Mouse (Mus musculus) neural tube, embryonic 11.5 days (tissue): ENCODE data around the gene Map2k6. TPM values are rescaled to one million over a fixed set of nuclear protein-coding genes. Genes with fewer than 3 reads are reported as not detected.
A peak's percentile ranks its signal among the peaks of the same experiment; 100 is the strongest.

Source experiments
- ATAC-seq: fragments of 200-750 bp; cut with Nextera tagmentation; 2 replicates; pipeline ENCODE4 v1.8.0; 2017; ENCODE audit warnings: moderate number of reproducible peaks, mild to moderate bottlenecking, moderate TSS enrichment, moderate library complexity; ENCODE audit not compliant: insufficient read depth, low FRiP score, low TSS enrichment
- DNase-seq: peaks from one replicate; pipeline ENCODE4 v3.0.0-alpha.2; 2015; ENCODE audit warnings: low spot score
- H3K27ac ChIP-seq: fragments of 300-500 bp; sonication (generic); 2 replicates; pipeline ENCODE4 v1.5.1; 2014; ENCODE audit warnings: low read depth, mild to moderate bottlenecking, low read length
- H3K27me3 ChIP-seq: fragments of 300-500 bp; sonication (generic); 2 replicates; pipeline ENCODE4 v1.6.1; 2014; ENCODE audit warnings: mild to moderate bottlenecking, low read length, mixed read lengths; ENCODE audit not compliant: control insufficient read depth, insufficient read depth
- H3K36me3 ChIP-seq: fragments of 300-500 bp; sonication (generic); 2 replicates; pipeline ENCODE4 v1.6.1; 2014; ENCODE audit warnings: mild to moderate bottlenecking, low read length, moderate library complexity, mixed read lengths; ENCODE audit not compliant: control insufficient read depth, insufficient read depth
- H3K4me1 ChIP-seq: fragments of 300-500 bp; sonication (generic); 2 replicates; pipeline ENCODE4 v1.6.1; 2014; ENCODE audit warnings: low read length, mixed read lengths; ENCODE audit not compliant: control insufficient read depth, insufficient read depth
- H3K4me2 ChIP-seq: fragments of 300-500 bp; sonication (generic); 2 replicates; pipeline ENCODE4 v1.6.1; 2014; ENCODE audit warnings: low read depth, mild to moderate bottlenecking, moderate library complexity
- H3K4me3 ChIP-seq: fragments of 300-500 bp; sonication (generic); 2 replicates; pipeline ENCODE4 v1.5.1; 2014; ENCODE audit warnings: low read depth, low read length
- H3K9ac ChIP-seq: fragments of 300-500 bp; sonication (generic); 2 replicates; pipeline ENCODE4 v1.6.1; 2014; ENCODE audit warnings: mild to moderate bottlenecking, low read length
- H3K9me3 ChIP-seq: fragments of 300-500 bp; sonication (generic); 2 replicates; pipeline ENCODE4 v1.6.1; 2016; ENCODE audit warnings: low read length; ENCODE audit not compliant: control insufficient read depth
- WGBS: fragments of 180-500 bp; shearing (Covaris S2); extraction: QIAGEN DNeasy Blood & Tissue Kit; methylation state at CpG from one replicate; pipeline ENCODE4 v1.1.7; 2014; 5-methylcytosine and 5-hydroxymethylcytosine counted together
- polyA plus RNA-seq: library from polyadenylated mRNA; unstranded; fragments of >200 nt; fragmentation: Nextera tagmentation; extraction: Ambion mirVana; gene quantifications from 2 replicates; pipeline ENCODE4 v1.2.1, GENCODE M21; 2014

Gene Map2k6
- polyA plus RNA-seq, 1 experiment from 2014 or later: 32.1 TPM

DNA sequence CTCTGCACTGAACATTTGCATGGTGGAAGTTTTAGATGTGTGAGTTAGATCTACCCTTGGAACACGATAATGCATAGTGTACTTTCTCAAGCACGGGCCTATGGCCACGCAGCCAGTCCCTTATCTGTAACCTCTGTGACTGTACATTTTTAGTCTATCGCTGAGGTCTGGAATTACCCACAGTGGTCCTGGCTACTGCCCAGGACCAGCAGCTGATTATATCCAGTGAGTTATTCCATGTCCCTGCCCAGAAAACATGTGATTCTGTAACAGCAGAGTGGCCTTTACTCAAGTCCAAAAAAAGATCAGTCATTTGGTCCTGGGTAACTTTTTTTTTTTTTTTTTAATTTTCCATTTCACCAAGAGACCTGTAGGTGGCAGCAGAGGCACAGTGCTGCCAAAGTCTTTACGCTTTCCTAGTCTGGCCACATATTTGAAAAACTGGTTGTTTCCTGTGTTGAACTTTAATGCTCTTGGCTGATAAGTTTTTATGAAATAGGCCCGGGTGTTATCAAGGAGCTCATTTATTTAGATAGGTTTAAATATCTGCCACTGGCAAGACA is 99.8 kb downstream of the Map2k6 start:
- H3K27me3 ChIP-seq: no peaks in the 10 kb centered on the region
- no peaks in the 10 kb centered on the region; the same call in none of the 2 replicates for H3K36me3 ChIP-seq

DNA sequence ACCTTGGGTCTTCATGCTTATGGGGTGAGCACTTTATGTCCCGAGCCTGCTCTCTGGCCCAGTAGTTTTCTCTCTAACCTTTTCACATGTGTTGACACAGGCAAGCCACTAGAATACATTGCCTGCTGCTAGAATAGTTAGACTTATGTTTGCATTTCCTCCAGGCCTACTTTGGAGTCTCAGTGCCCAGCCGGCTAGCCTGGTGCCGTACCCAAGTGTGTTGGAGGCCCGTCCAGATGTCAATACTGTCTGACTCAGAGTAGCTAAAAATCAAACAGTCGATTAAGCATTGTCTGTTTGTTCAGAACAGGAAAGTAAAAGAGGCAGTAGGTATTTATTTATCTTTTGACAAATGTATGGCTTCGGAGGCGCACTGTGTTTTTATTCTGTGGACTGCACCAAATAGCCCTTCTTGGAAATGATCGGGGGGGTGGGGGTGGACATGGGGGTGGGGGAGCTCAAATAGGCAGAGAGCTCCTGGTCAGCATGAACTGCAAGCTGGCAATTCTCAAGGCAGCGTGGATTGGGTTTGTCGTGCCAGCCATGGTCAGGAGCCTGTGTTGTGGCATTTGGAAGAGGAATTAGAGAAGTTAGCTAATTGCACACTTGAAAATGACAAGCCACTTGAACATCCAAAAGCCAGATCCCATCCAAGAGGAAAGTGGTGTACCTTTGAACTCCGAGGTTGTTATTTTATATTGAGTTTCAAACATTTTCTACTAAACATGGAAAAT is 104.2 kb downstream of the Map2k6 start:
- Histone ChIP-seq H3K4me3 (no peak overlapping the region), H3K4me2 (no peak overlapping the region), H3K27ac (no peak overlapping the region), H3K9me3 (no peaks in the 10 kb centered on the region), H3K4me1 (no peaks in the 10 kb centered on the region), H3K27me3 (no peaks in the 10 kb centered on the region), H3K36me3 (peaks cover 7% of the 10 kb centered on the region; the same call in 1 of the 2 replicates), H3K9ac (no peak overlapping the region)
- DNase-seq (no peak), ATAC-seq (no peak)
- WGBS: 87% methylated on average over 11 of the region's 11 CpGs

More for the DNA sequence above, 99.8 kb downstream of the Map2k6 start:
- Histone ChIP-seq H3K27ac (no peak overlapping the region), H3K4me1 (no peaks in the 10 kb centered on the region), H3K9me3 (no peaks in the 10 kb centered on the region), H3K4me3 (no peak overlapping the region), H3K4me2 (no peak overlapping the region), H3K9ac (no peak overlapping the region)
- DNase-seq (peak; percentile 56), ATAC-seq (no peak)
- WGBS: 70% methylated on average over 6 of the region's 6 CpGs

DNA sequence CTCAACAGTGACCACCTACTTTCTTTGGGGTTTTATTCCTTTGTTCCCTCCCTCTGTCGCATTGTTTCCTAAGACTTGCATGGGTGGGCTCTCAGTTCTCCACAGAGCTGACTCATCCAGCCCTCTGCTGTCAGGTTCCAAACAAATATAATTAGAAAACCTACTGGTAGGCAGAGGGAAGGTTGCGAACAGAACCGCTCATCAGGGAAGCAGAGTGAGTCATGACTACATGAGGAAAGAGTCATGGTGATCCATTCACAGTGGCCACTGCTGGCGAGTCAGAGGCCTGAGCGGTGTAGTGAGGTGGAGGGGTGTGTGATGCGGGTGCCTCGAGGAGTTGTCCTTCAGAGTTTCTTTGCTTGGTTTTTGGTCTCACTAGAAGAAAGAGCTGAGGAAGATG is 112.5 kb downstream of the Map2k6 start:
- Histone ChIP-seq H3K9me3 (no peaks in the 10 kb centered on the region), H3K9ac (no peak overlapping the region), H3K4me2 (no peak overlapping the region), H3K27ac (no peak overlapping the region), H3K4me3 (no peak overlapping the region), H3K36me3 (peaks cover 10% of the 10 kb centered on the region; the same call in 1 of the 2 replicates), H3K27me3 (no peaks in the 10 kb centered on the region), H3K4me1 (no peaks in the 10 kb centered on the region)
- 95% methylated on average over 7 of the region's 7 CpGs for WGBS
- ATAC-seq (no peak), DNase-seq (no peak)

DNA sequence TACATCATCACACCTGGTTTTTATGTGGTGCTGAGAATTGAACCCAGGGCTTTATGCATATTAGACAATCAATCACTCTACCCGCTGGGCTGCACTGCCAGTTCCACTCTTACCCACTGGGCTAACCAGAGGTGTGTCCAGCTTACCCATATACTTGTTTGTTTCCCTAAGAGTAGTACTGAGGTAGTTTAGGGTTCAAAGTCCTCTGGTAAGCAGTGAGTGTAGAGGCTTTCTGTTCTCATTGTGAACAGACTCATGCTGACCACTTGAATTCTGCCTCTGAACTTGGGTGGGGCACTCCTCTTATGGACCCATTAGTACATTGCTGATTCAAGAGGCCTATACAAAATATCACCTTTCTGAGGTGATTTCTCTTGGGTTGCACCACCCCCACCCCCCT is 119.7 kb downstream of the Map2k6 start:
- no peak for ATAC-seq
- H3K4me1 ChIP-seq: no peaks in the 10 kb centered on the region
- H3K9ac ChIP-seq: no peak overlapping the region
- peaks cover 3% of the 10 kb centered on the region; the same call in 1 of the 2 replicates for H3K36me3 ChIP-seq
- no peaks in the 10 kb centered on the region for H3K27me3 ChIP-seq
- no peak overlapping the region for H3K4me2 ChIP-seq
- no peak overlapping the region for H3K4me3 ChIP-seq
- H3K27ac ChIP-seq: no peak overlapping the region
- DNase-seq: no peak
- no peaks in the 10 kb centered on the region for H3K9me3 ChIP-seq
- 89% methylated on average over 1 of the region's 1 CpGs for WGBS

DNA sequence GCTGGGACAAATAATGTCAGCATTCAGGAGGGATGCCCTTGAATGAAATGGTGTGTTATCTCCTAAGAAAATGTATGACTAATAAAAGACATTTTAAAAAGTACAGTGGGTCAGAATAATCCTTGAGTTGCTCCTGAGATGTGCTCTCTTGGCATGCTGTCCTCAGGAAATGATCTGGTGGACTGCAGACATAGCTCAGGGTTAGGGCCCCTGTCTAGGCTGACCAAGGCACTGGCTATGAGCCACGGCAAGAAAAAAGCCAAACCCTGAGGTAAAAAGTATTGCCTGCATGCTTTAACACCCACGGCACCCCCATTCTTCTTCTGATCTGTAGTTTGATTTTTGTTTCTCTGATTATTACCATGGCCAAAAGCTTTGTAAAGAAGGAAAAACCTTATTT is 124.0 kb downstream of the Map2k6 start:
- Histone ChIP-seq H3K9me3 (no peaks in the 10 kb centered on the region), H3K27ac (no peak overlapping the region), H3K36me3 (no peaks in the 10 kb centered on the region), H3K9ac (no peak overlapping the region), H3K4me2 (no peak overlapping the region), H3K27me3 (no peaks in the 10 kb centered on the region), H3K4me3 (no peak overlapping the region), H3K4me1 (no peaks in the 10 kb centered on the region)
- no peak for ATAC-seq
- 89% methylated on average over 2 of the region's 2 CpGs for WGBS
- no peak for DNase-seq

DNA sequence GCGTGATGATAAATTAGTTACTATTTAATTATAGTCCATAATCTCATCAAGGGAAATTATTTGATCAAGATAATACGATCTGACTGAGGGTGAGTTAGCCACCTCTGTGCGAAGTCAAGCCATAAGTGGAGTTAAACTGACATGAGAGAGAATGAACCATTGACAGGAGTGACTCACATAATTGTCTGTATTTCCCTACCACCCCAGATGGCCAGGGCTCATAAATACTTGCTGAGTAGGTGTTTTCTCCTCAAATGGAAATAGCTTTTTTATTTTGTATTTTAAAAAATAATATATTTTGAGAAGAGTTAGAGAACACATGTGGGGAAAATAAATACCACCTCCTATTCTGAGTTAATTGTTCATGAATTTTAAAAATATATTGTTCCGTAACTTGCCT is 127.2 kb downstream of the Map2k6 start:
- H3K27ac ChIP-seq: no peak overlapping the region
- 91% methylated on average over 4 of the region's 4 CpGs for WGBS
- no peak overlapping the region for H3K4me2 ChIP-seq
- no peak for DNase-seq
- no peak for ATAC-seq
- no peaks in the 10 kb centered on the region for H3K4me1 ChIP-seq
- no peaks in the 10 kb centered on the region for H3K36me3 ChIP-seq
- H3K27me3 ChIP-seq: no peaks in the 10 kb centered on the region
- H3K4me3 ChIP-seq: no peak overlapping the region
- no peaks in the 10 kb centered on the region for H3K9me3 ChIP-seq
- H3K9ac ChIP-seq: no peak overlapping the region

DNA sequence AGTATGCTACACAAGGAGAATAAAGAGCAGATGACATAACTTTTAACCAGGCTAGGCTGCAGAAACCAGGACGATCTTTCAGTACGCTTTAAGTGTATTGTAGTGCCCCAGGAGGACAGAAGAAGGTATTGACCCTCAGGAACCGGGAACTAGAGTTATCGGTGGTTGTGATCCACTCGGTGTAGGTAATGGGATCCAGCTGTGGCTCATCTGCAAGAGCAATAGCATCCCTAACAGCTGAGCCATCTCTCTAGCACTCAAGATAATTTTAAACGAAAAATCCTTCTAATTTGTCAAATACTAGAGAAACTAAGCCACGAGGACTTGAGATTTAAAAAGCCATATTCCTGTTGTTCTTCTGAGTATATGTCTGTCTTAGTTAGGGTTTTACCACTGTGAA is 132.2 kb downstream of the Map2k6 start:
- no peak for ATAC-seq
- Histone ChIP-seq H3K27ac (no peak overlapping the region), H3K27me3 (no peaks in the 10 kb centered on the region), H3K4me3 (no peak overlapping the region), H3K9me3 (no peaks in the 10 kb centered on the region), H3K4me2 (no peak overlapping the region), H3K4me1 (no peaks in the 10 kb centered on the region), H3K9ac (no peak overlapping the region), H3K36me3 (no peaks in the 10 kb centered on the region)
- WGBS: 82% methylated on average over 7 of the region's 7 CpGs
- no peak for DNase-seq

DNA sequence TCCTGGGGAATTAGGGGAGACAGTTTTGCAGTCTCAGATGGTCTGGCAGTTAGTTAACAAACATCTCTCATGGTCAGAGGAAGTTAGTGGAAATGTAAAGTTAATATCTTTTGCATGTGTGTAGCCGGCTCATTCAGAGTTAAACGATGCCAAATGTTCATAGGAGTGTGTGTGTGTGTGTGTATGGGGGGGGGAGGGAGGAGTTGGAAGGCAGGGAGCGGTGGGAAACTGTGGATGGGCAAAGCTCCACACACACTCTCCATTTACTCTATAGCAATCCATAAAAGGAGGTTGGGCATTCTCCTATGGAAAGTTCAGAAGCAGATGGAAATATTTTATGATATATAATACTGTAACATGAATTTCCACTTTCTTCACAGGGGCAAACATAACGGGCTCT is 135.9 kb downstream of the Map2k6 start:
- H3K4me2 ChIP-seq: no peak overlapping the region
- no peak for ATAC-seq
- 75% methylated on average over 4 of the region's 4 CpGs for whole genome bisulfite sequencing

DNA sequence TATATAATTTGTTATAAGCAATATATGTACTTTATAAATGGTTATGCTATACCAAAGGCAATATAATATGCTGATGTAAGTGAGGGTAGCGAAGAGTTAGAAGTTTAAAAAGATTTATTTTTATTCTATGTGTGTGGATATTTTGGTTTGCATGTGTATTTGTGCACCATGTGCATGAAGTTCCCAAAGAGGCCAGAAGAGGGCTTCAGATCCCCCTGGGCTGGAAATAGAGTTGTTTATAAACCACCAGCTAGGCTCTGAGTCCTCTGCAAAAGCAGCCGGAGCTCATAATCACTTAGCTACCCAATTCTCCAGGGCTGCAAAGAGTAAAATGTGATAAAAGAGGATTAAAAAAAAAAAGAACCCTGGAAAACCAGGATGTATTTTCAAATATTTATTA is 137.6 kb downstream of the Map2k6 start:
- Histone ChIP-seq H3K36me3 (no peaks in the 10 kb centered on the region), H3K4me2 (no peak overlapping the region), H3K4me1 (no peaks in the 10 kb centered on the region), H3K27ac (no peak overlapping the region), H3K9ac (no peak overlapping the region), H3K27me3 (no peaks in the 10 kb centered on the region), H3K9me3 (no peaks in the 10 kb centered on the region), H3K4me3 (no peak overlapping the region)
- ATAC-seq (no peak), DNase-seq (no peak)
- WGBS: 90% methylated on average over 2 of the region's 2 CpGs

More for the DNA sequence above, 135.9 kb downstream of the Map2k6 start:
- no peak for DNase-seq
- no peaks in the 10 kb centered on the region for H3K36me3 ChIP-seq
- H3K4me1 ChIP-seq: no peaks in the 10 kb centered on the region
- no peak overlapping the region for H3K4me3 ChIP-seq
- H3K27ac ChIP-seq: no peak overlapping the region
- no peak overlapping the region for H3K9ac ChIP-seq
- H3K27me3 ChIP-seq: no peaks in the 10 kb centered on the region
- H3K9me3 ChIP-seq: no peaks in the 10 kb centered on the region
